Mouse (Mus musculus): Measurements from ENCODE around the gene Ddr1.

GRCm38 (mm10) chr17:35701978-35702461, 2.4 kb downstream of the Ddr1 start:
- TF ChIP-seq POLR2A (IDR thresholded peaks at IDR 0.05; ENCODE audit: control insufficient read depth, low read depth, low read length): no peak
- no peak for TF ChIP-seq CTCF (IDR thresholded peaks at IDR 0.05; ENCODE audit: control insufficient read depth, insufficient read depth, insufficient replicate concordance, low read depth, low read length)

All from testis, adult 2 months (tissue).